Mouse (Mus musculus): ENCODE results near the gene Gm15557.

The Gm15557 gene

DNA sequence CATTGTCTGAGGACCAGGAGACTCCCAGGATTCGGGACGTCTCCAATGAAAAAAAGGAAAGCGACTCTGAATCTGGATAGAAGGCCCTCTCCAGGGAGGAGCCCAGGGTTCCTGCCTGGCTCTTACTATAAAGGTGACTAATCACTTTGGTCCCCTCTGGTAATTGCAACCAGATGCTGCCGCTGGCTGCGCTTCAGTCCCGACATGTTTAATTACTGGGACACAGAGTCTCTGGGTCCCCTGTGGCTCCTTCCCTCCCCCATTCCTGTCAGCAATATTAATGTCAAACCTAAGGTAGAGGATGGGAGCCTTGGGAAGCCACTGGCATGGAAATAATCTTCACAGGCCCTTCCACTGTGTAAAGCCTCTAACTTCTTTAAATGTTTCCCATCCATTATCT is 8.8 kb downstream of the Gm15557 start:
- DNase-seq (ENCODE audit: low read depth, low spot score) = no peak

DNA sequence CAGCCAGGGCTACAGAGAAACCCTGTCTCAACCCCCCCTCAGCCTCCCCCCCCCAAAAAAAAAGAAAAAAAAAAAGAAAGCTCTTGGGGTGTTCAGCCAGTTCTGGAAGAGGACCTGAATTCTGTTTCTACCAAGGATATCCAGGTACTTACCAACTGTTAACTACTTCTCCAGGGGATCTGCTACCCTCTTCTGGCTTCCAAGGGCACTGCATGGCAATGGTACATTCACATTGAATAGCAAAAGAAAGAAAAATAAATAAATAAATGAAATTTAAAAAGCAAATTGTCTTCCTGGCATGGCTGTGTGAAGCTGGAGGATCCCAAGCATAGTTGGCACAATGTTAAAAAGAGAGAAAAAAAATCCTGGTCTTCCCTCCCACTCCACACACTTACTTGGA is 11.5 kb downstream of the Gm15557 start:
- DNase-seq (ENCODE audit: low read depth, low spot score) = no peak

DNA sequence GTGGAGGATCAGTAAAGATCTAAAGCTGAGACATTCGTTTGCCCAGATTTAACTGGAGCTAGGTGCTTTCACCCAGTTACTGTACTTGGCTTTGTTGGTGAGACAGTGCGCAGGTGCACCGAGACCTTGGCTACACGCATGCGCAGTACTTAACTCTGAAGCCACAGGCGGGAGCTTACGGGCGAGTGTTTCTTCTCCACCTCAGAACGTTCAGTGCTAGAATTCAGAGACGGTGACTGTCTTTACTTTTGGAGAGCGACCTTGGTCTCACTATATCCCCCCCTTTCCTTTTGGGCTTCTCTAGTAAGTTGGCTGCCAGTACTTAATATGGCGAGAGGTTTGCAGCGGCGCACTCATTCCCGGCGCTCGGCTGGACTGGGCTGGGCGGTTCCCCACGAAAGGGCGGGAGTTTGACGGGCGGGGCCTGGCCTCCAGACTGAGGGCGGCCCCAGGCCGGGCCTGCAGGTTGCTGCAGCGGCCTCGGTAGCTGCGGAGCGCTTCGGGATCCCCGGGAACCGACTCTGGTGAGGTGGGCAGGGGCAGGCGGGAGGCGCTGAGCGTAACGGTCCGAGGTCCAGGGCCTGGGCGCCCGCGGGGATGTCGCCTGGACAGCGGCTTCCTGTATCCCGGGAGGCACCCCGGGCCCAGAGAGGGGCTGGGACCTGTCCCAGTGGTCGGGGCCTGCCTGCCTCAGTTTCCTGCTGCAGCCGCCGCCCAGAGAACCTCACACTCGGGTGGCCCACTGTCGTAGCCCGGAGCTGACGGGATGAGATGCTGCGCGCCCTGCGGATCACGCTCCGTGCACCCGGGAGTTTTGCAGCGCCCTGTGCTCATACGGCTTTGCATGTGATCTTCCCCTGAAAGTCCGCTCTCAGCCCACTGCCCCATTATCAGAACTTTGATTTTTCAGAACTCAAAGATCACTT is 15.9 kb downstream of the Gm15557 start, which contains the start of gene Cep250:
TSS of gene Cep250 (plus strand) at position 325 of the 926 bp plus-strand sequence.
- peak; percentile 87 for DNase-seq (ENCODE audit: low read depth, low spot score)

DNA sequence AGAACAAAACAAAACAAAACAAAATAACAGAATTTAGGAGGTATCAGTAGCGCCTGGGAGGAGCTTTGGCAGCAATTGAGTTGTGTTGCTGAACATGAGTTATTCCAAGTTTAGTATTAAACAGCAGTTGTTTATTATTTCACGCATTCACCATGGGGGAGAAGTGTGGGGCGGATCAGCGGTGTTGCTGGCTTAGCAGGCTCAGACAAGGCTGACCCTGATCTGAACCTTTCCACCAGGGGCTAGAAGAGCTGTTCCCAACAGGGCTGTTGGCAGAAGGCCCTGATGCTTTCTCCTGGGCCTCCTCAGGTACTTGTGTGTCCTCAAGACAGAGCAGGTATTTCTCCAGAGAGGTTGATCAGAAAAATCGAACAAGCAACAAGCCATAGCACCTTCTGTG is 19.5 kb downstream of the Gm15557 start:
- no peak for DNase-seq (ENCODE audit: low read depth, low spot score)

DNA sequence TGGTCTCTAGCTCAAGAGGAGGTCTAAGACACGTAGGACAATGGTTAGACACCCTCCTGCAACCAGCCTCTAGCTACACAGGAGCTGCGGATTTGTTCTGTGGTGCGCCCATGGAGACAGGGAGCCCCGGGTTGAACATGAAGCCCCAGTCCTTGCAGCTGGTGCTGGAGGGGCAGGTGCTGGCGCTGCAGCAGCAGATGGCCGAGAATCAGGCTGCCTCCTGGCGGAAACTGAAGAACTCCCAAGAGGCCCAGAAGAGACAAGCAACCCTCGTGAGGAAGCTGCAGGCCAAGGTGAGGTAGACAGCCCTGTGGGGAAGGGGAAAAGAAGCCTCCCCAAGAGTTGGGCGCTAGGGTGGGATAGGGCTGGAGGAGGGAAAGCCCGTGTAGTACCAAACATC is 21.3 kb downstream of the Gm15557 start:
- DNase-seq (ENCODE audit: low read depth, low spot score) = no peak

DNA sequence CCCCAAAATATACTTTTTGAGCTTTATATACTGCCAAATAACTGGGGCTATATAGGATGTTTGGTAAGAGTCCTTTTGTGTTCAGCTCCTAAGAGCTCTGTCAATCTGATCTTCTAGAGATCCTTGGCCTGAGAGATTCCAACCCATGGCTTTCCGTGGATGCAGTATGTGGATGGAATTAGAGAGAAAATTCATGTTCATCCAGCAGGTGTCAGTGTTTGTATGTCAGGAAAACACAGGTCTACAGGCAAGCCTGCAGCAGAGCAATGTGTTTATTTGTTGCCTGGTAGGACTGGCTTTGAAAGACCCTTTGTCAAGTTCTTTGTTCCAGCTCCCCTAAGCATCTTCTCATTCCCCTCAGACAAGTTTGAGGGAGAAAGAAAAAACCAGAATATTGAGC is 22.5 kb downstream of the Gm15557 start:
- DNase-seq (ENCODE audit: low read depth, low spot score) = no peak

DNA sequence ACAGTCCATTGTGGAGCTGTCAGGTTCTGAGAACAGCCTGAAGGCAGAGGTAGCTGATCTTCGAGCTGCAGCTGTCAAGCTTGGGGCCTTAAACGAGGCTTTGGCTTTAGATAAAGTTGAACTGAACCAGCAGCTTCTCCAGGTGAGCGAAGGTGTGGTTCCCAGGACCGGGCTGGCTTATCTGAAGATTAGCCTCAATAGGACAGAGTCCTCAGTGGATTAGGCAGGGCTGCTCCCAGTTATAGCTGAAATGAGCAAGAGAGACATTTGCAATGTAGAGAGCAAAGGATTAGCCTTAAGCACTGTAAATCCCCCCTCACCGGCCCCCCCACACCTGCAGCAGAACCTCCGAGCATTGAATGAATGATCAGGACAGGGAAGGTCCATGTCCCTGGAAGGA is 32.8 kb downstream of the Gm15557 start:
- DNase-seq (ENCODE audit: low read depth, low spot score) = no peak

DNA sequence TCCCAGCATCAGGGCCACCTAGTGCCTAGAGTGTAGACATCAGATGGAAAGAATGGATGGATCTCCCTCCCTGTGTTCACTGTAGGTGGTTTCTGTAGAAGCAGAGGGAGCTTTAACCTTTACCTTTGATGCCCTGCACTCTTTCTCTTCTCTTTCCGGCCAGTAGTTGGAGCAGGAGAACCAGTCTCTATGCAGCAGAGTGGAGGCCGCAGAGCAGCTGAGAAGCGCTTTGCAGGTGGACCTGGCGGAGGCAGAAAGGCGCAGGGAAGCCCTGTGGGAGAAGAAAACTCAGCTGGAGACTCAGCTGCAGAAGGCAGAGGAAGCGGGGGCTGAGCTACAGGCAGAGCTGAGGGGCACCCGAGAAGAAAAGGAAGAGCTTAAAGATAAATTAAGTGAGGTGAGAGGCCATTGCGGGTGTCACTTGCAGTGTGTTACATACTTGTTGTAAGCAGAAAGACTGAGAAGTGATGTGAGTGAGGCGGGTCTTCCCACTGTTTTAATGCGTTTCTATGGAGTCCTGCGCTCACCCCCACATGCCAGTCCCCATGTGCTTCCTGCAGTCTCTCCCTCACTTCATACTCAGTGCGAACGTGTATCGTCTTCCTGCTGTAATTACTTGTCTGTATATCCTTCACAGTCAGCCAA is 33.7 kb downstream of the Gm15557 start:
- no peak for DNase-seq (ENCODE audit: low read depth, low spot score)

DNA sequence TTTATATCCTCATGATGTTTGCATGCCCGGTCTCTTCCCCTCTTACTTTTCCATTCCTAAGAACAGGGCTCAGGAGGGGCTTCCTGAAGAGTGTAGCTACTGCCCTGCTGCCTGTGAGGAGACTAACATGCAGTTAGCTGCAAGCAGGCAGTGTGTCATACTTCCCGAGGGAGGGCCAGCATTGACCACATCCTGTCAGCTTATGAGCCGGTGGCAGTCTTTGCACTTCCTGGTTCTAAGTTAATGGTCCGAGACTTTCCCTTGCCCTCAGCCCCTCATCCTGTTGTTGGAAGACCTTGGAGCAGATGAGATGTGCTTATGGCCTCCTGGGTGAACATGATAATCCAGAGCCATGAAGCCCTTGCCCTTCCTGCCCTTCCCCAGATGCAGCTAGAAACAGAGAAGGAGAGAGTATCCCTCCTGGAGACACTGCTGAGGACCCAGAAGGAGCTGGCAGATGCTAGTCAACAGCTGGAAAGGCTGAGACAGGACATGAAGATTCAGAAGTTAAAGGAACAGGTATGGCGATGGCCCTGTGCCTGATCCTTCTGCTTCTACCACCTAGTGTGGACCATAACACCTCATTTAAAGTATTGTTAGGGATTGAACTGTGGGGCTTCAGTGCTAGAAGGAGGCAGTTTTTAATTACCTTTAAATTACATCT is 38.9 kb downstream of the Gm15557 start:
- DNase-seq (ENCODE audit: low read depth, low spot score) = no peak

DNA sequence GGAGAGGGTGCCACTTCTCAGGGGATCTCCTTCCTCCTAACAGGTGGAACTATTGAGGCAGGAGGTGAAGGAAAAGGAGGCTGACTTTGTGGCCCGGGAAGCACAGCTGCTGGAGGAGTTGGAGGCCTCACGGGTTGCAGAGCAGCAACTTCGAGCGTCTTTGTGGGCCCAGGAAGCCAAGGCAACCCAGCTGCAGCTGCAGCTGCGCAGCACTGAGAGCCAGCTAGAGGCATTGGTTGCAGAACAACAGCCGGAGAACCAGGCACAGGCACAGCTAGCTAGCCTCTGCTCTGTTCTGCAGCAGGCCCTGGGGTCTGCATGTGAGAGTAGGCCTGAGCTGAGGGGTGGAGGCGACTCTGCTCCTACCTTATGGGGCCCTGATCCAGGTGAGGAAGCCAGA is 45.2 kb downstream of the Gm15557 start:
- no peak for DNase-seq (ENCODE audit: low read depth, low spot score)

DNA sequence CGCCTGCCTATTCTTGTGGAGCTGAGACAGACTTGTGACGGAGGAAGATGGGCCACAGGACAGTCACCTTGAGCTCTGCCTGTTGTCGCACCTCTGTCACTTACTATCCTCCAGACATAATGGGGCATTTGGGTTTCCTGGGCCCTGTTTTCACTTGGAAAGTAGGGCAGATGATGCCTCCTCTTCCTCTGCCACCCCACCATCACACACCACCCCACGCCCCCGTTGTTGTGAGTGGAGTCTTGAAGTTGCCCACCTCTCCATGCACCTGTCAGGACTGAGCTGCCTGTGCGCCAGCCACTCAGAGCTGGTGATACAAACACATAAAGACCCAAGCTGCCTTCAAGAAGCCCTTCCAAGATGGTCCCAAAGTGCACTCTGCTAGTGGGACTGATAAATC is 46.6 kb downstream of the Gm15557 start:
- no peak for DNase-seq (ENCODE audit: low read depth, low spot score)

DNA sequence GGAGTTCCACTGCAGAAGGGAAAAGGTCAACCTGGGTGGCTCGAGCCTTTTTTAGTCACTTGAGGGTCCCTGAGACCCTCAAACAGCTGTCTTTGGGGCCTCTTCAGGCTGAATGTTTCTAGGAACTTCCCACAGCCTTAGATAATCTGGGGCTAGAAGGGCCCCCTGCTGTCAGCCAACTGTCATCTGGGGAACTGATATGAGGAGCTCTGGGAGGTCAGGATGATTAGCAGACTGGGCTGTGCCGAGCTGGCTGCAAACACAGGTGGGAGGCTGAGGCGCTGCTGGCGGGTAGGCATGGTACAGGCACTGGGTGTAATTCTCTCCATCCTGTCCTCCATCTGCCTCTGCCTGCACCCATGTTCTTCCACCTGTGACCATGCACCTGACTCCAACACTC is 48.6 kb downstream of the Gm15557 start:
- no peak for DNase-seq (ENCODE audit: low read depth, low spot score)

DNA sequence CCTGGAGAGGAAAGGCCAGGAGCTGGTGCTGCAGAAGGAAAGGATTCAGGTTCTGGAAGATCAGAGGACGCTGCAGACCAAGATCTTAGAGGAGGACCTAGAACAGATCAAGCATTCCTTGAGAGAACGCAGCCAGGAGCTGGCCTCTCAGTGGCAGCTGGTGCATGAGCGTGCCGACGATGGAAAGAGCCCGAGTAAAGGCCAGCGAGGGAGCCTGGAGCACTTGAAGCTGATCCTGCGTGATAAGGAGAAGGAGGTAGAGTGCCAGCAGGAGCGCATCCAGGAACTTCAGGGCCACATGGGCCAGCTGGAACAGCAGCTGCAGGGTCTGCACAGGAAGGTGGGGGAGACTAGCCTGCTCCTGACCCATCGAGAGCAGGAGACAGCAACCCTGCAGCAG is 50.6 kb downstream of the Gm15557 start:
- DNase-seq (ENCODE audit: low read depth, low spot score) = no peak

DNA sequence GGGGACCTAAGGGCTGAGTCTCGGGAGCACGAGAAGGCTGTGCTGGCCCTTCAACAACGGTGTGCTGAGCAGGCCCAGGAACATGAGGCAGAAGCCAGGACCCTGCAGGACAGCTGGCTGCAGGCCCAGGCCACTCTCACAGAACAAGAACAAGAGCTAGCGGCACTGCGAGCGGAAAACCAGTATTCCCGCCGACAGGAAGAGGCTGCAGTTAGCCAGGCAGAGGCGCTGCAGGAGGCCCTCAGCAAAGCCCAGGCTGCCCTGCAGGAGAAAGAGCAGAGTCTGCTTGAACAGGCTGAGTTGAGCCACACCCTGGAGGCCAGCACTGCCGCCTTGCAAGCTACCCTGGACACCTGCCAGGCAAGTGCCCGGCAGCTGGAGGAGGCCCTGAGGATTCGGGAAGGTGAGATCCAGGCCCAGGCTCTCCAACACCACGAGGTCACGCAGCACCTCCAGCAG is 51.4 kb downstream of the Gm15557 start:
- no peak for DNase-seq (ENCODE audit: low read depth, low spot score)

Data from telencephalon, adult 2 months (tissue).